ENCODE assay signal across 10 mouse cellular contexts in genomic region chr7:62078607-62079006, GRCm38 (mm10).
A peak's percentile ranks its signal among the peaks of the same experiment; 100 is the strongest.
DNase-seq lines count a peak whose midpoint lies in the region; ATAC-seq and TF ChIP-seq lines count a peak whose summit lies in the region.
"Had no signal": no experiment of that assay in that cellular context is flagged by ENCODE, and none has a peak within 500 bp of the region (broad histone marks: within the 10 kb centered on the region; RNA-seq: fewer than 3 reads in every experiment).

No protein-coding gene starts in this region.

- H3K9ac ChIP-seq in hindbrain, embryonic 13.5 days = no peak overlapping the region
- H3K9ac ChIP-seq in hindbrain, embryonic 11.5 days (ENCODE audit: low read depth, low read length) = no peak overlapping the region
- H3K9ac ChIP-seq in neural tube, embryonic 13.5 days = no peak overlapping the region
- H3K9ac ChIP-seq in forebrain, postnatal 0 days = no peak overlapping the region
- H3K9ac ChIP-seq in stomach, embryonic 14.5 days (replicated peaks; ENCODE audit: low read depth, low read length) = no peak overlapping the region
- H3K9ac ChIP-seq: heart, embryonic 13.5 days had no signal

- H3K27me3 ChIP-seq in hindbrain, embryonic 13.5 days = no peaks in the 10 kb centered on the region
- no peaks in the 10 kb centered on the region for H3K27me3 ChIP-seq in hindbrain, embryonic 11.5 days (ENCODE audit: control insufficient read depth, insufficient read depth, low read length)
- H3K27me3 ChIP-seq in neural tube, embryonic 13.5 days = no peaks in the 10 kb centered on the region
- H3K27me3 ChIP-seq in forebrain, postnatal 0 days (ENCODE audit: insufficient read depth, low read length) = no peaks in the 10 kb centered on the region
- no peaks in the 10 kb centered on the region for H3K27me3 ChIP-seq in stomach, embryonic 14.5 days (ENCODE audit: control insufficient read depth, insufficient read depth, low read length)
- H3K27me3 ChIP-seq: heart, embryonic 13.5 days had no signal

- peak; percentile 88 for ATAC-seq in hindbrain, embryonic 13.5 days (ENCODE audit: low FRiP score)
- ATAC-seq in hindbrain, embryonic 11.5 days (ENCODE audit: low FRiP score) = no peak
- peak; percentile 86 for ATAC-seq in neural tube, embryonic 13.5 days (ENCODE audit: low read depth)
- peak; percentile 88 for ATAC-seq in forebrain, postnatal 0 days
- ATAC-seq in stomach, embryonic 14.5 days (ENCODE audit: insufficient number of reproducible peaks, insufficient read depth, low FRiP score, low read depth) = peak; percentile 88

- peak overlapping the region; percentile 36 for H3K27ac ChIP-seq in hindbrain, embryonic 13.5 days
- H3K27ac ChIP-seq in hindbrain, embryonic 11.5 days (ENCODE audit: low read depth, low read length) = no peak overlapping the region
- no peak overlapping the region for H3K27ac ChIP-seq in neural tube, embryonic 13.5 days (replicated peaks)
- H3K27ac ChIP-seq in forebrain, postnatal 0 days (ENCODE audit: low read depth, low read length) = no peak overlapping the region
- no peak overlapping the region for H3K27ac ChIP-seq in stomach, embryonic 14.5 days (ENCODE audit: low read length)
- H3K27ac ChIP-seq: heart, embryonic 13.5 days had no signal

- H3K36me3 ChIP-seq in hindbrain, embryonic 13.5 days = no peaks in the 10 kb centered on the region; the same call in 1 of the 2 replicates
- no peaks in the 10 kb centered on the region for H3K36me3 ChIP-seq in hindbrain, embryonic 11.5 days (ENCODE audit: control insufficient read depth, insufficient read depth, low read length)
- H3K36me3 ChIP-seq in neural tube, embryonic 13.5 days = no peaks in the 10 kb centered on the region
- H3K36me3 ChIP-seq in forebrain, postnatal 0 days (ENCODE audit: insufficient read depth) = no peaks in the 10 kb centered on the region
- H3K36me3 ChIP-seq in stomach, embryonic 14.5 days (ENCODE audit: control insufficient read depth, insufficient read depth, low read length) = no peaks in the 10 kb centered on the region
- H3K36me3 ChIP-seq: heart, embryonic 13.5 days had no signal

- TF ChIP-seq CTCF in forebrain, postnatal 0 days (IDR thresholded peaks at IDR 0.05; ENCODE audit: low read depth) = no peak

- H3K9me3 ChIP-seq in hindbrain, embryonic 13.5 days = peaks cover 7% of the 10 kb centered on the region; the same call in 1 of the 2 replicates
- no peaks in the 10 kb centered on the region for H3K9me3 ChIP-seq in hindbrain, embryonic 11.5 days (ENCODE audit: control insufficient read depth, low read length)
- H3K9me3 ChIP-seq in neural tube, embryonic 13.5 days = 0 out of 2 replicates have a peak, but pooled peaks cover 7% of the 10 kb centered on the region
- no peaks in the 10 kb centered on the region for H3K9me3 ChIP-seq in forebrain, postnatal 0 days (ENCODE audit: low read length)
- H3K9me3 ChIP-seq in stomach, embryonic 14.5 days (ENCODE audit: control insufficient read depth, low read depth, low read length) = no peaks in the 10 kb centered on the region

- H3K4me2 ChIP-seq in hindbrain, embryonic 13.5 days = no peak overlapping the region
- no peak overlapping the region for H3K4me2 ChIP-seq in hindbrain, embryonic 11.5 days (replicated peaks; ENCODE audit: low read depth, low read length)
- no peak overlapping the region for H3K4me2 ChIP-seq in neural tube, embryonic 13.5 days
- no peak overlapping the region for H3K4me2 ChIP-seq in forebrain, postnatal 0 days (ENCODE audit: low read depth)
- no peak overlapping the region for H3K4me2 ChIP-seq in stomach, embryonic 14.5 days (replicated peaks; ENCODE audit: low read depth, low read length)
- H3K4me2 ChIP-seq: heart, embryonic 13.5 days had no signal

- WGBS in hindbrain, embryonic 13.5 days = 66% methylated on average over 1 of the region's 1 CpGs
- 75% methylated on average over 1 of the region's 1 CpGs for WGBS in hindbrain, embryonic 11.5 days
- WGBS in neural tube, embryonic 13.5 days = 63% methylated on average over 1 of the region's 1 CpGs
- 29% methylated on average over 1 of the region's 1 CpGs for WGBS in forebrain, postnatal 0 days
- 56% methylated on average over 1 of the region's 1 CpGs for WGBS in stomach, embryonic 14.5 days

- no peak overlapping the region for H3K4me3 ChIP-seq in hindbrain, embryonic 13.5 days
- no peak overlapping the region for H3K4me3 ChIP-seq in hindbrain, embryonic 11.5 days (ENCODE audit: low read depth, low read length)
- H3K4me3 ChIP-seq in neural tube, embryonic 13.5 days = no peak overlapping the region
- no peak overlapping the region for H3K4me3 ChIP-seq in forebrain, postnatal 0 days (ENCODE audit: low read depth, low read length)
- no peak overlapping the region for H3K4me3 ChIP-seq in stomach, embryonic 14.5 days (ENCODE audit: low read depth, low read length)
- H3K4me3 ChIP-seq: heart, embryonic 13.5 days had no signal

- no peak for DNase-seq in hindbrain, embryonic 11.5 days (ENCODE audit: low spot score)
- no peak for DNase-seq in neural tube, embryonic 10.5 days (ENCODE audit: extremely low spot score, low spot score)
- peak; percentile 55 for DNase-seq in forebrain, postnatal 0 days
- DNase-seq in spleen, postnatal 36 days (ENCODE audit: low spot score in 2 of 2) = no peak
- DNase-seq in urinary bladder, adult 2 months (ENCODE audit: low spot score) = no peak
- DNase-seq: adrenal gland, postnatal 14 days had no signal

- H3K4me1 ChIP-seq in hindbrain, embryonic 13.5 days (replicated peaks) = no peaks in the 10 kb centered on the region
- no peaks in the 10 kb centered on the region for H3K4me1 ChIP-seq in hindbrain, embryonic 11.5 days (replicated peaks; ENCODE audit: control insufficient read depth, insufficient read depth, low read length)
- no peaks in the 10 kb centered on the region for H3K4me1 ChIP-seq in neural tube, embryonic 13.5 days (replicated peaks)
- no peaks in the 10 kb centered on the region for H3K4me1 ChIP-seq in forebrain, postnatal 0 days (ENCODE audit: insufficient read depth)
- no peaks in the 10 kb centered on the region for H3K4me1 ChIP-seq in stomach, embryonic 14.5 days (ENCODE audit: control insufficient read depth, insufficient read depth, low read length)
- H3K4me1 ChIP-seq: heart, embryonic 13.5 days had no signal
